ENCODE assay signal across 22 mouse cellular contexts in genomic region chr2:181696801-181697420, GRCm38 (mm10). TPM values are rescaled to one million over a fixed set of nuclear protein-coding genes. Genes with fewer than 3 reads are reported as not detected.
"Had no signal": no experiment of that assay in that cellular context is flagged by ENCODE, and none has a peak within 500 bp of the region (broad histone marks: within the 10 kb centered on the region; RNA-seq: fewer than 3 reads in every experiment).

No protein-coding gene starts in this region.

- H3K36me3 ChIP-seq: kidney, embryonic 15.5 days; limb, embryonic 15.5 days; liver, embryonic 12.5 days; midbrain, embryonic 12.5 days had no signal

- H3K27ac ChIP-seq: kidney, embryonic 15.5 days; limb, embryonic 15.5 days; liver, embryonic 12.5 days; midbrain, embryonic 12.5 days had no signal

- H3K4me2 ChIP-seq: kidney, embryonic 15.5 days; limb, embryonic 15.5 days; liver, embryonic 12.5 days; lung, embryonic 14.5 days; midbrain, embryonic 12.5 days had no signal

- DNase-seq: kidney, adult 18-20 months; kidney, postnatal 14 days; layer of hippocampus, postnatal 36 days; lung, embryonic 14.5 days; lung, postnatal 10 days; lung, postnatal 4 days; right cerebral cortex, adult 18-20 months; right cerebral cortex, postnatal 25 days; thymus, postnatal 4 days had no signal

- H3K4me3 ChIP-seq: kidney, embryonic 15.5 days; limb, embryonic 15.5 days; liver, embryonic 12.5 days; midbrain, embryonic 12.5 days had no signal

- H3K9me3 ChIP-seq: kidney, embryonic 15.5 days; limb, embryonic 15.5 days; liver, embryonic 12.5 days; midbrain, embryonic 12.5 days had no signal

- H3K9ac ChIP-seq: kidney, embryonic 15.5 days; limb, embryonic 15.5 days; liver, embryonic 12.5 days; lung, embryonic 14.5 days; midbrain, embryonic 12.5 days had no signal

- ATAC-seq: liver, embryonic 12.5 days; midbrain, embryonic 16.5 days had no signal

- H3K27me3 ChIP-seq: kidney, embryonic 15.5 days; limb, embryonic 15.5 days had no signal

RNA-seq across cellular contexts. Expression of gene Lkaaear1, which starts 1.3 kb away (rescaled TPM):
- total RNA-seq: layer of hippocampus, postnatal 36 days; left cerebral cortex, adult 8-10 months; left cerebral cortex, postnatal 25 days; megakaryocyte-erythroid progenitor cell, adult 5-6 weeks had no signal
- polyA plus RNA-seq: large intestine, adult 2 months; limb, embryonic 11.5 days; limb, embryonic 15.5 days; liver, embryonic 12.5 days; liver, embryonic 16.5 days; lung, embryonic 14.5 days; midbrain, embryonic 12.5 days; midbrain, embryonic 16.5 days; neural tube, embryonic 14.5 days; small intestine, adult 2 months had no signal

RNA-seq across cellular contexts. Expression of gene Sox18, which starts 25.5 kb away (rescaled TPM):
- total RNA-seq: megakaryocyte-erythroid progenitor cell, adult 5-6 weeks had no signal
